Mouse (Mus musculus) heart, embryonic 14.5 days (tissue): ENCODE data around the gene Rasal2. TPM values are rescaled to one million over a fixed set of nuclear protein-coding genes. Genes with fewer than 3 reads are reported as not detected.

Source experiments
- ATAC-seq: fragments of 200-750 bp; cut with Nextera tagmentation; 2 replicates; pipeline ENCODE4 v1.8.0; 2017; ENCODE audit warnings: low read depth, moderate TSS enrichment; ENCODE audit not compliant: insufficient number of reproducible peaks, insufficient read depth, low FRiP score
- H3K27ac ChIP-seq, 2 experiments: fragments of 200-500 bp in 1 of 2; fragments of 300-500 bp in 1 of 2; sonication (generic) in 1 of 2; replicated peaks in 1 of 2; 2 replicates each; pipeline ENCODE4 v1.5.1; 2012 to 2014; ENCODE audit warnings: low read depth in 2 of 2, low read length in 2 of 2, control low read depth in 1 of 2, mild to moderate bottlenecking in 1 of 2, mixed read lengths in 1 of 2; ENCODE audit not compliant: control insufficient read depth in 1 of 2, insufficient read depth in 1 of 2
- H3K27me3 ChIP-seq: fragments of 300-500 bp; sonication (generic); 2 replicates; pipeline ENCODE4 v1.6.1; 2014; ENCODE audit warnings: mild to moderate bottlenecking, low read length, control low read depth; ENCODE audit not compliant: control insufficient read depth, insufficient read depth
- H3K36me3 ChIP-seq: fragments of 300-500 bp; sonication (generic); 2 replicates; pipeline ENCODE4 v1.6.1; 2014; ENCODE audit warnings: mild to moderate bottlenecking, control low read depth, low read length, mixed read lengths; ENCODE audit not compliant: control insufficient read depth, insufficient read depth
- H3K4me1 ChIP-seq, 2 experiments: fragments of 200-500 bp in 1 of 2; fragments of 300-500 bp in 1 of 2; sonication (generic) in 1 of 2; 2 replicates each; pipeline ENCODE4 v1.6.1; 2012 to 2014; ENCODE audit warnings: low read length in 2 of 2, control low read depth in 1 of 2, mixed read lengths in 1 of 2; ENCODE audit not compliant: control insufficient read depth in 2 of 2, insufficient read depth in 2 of 2
- H3K4me2 ChIP-seq: fragments of 300-500 bp; sonication (generic); 2 replicates; pipeline ENCODE4 v1.6.1; 2014; ENCODE audit warnings: mild to moderate bottlenecking, low read length
- H3K4me3 ChIP-seq, 2 experiments: fragments of 200-500 bp in 1 of 2; fragments of 300-500 bp in 1 of 2; sonication (generic) in 1 of 2; 2 replicates each; pipeline ENCODE4 v1.5.1; 2012 to 2014; ENCODE audit warnings: low read length in 2 of 2, mild to moderate bottlenecking in 2 of 2, control low read depth in 1 of 2, low read depth in 1 of 2, moderate library complexity in 1 of 2; ENCODE audit not compliant: control insufficient read depth in 1 of 2, insufficient read depth in 1 of 2
- H3K9ac ChIP-seq: fragments of 300-500 bp; sonication (generic); 2 replicates; pipeline ENCODE4 v1.6.1; 2014; ENCODE audit warnings: mild to moderate bottlenecking, low read length
- H3K9me3 ChIP-seq: fragments of 300-500 bp; sonication (generic); 2 replicates; pipeline ENCODE4 v1.6.1; 2016; ENCODE audit warnings: low read length, control low read depth; ENCODE audit not compliant: control insufficient read depth
- WGBS: fragments of 180-500 bp; shearing (Covaris S2); extraction: QIAGEN DNeasy Blood & Tissue Kit; methylation state at CpG from one replicate; pipeline ENCODE4 v1.1.7; 2014; 5-methylcytosine and 5-hydroxymethylcytosine counted together
- polyA plus RNA-seq: library from polyadenylated mRNA; unstranded; fragments of >200 nt; fragmentation: Nextera tagmentation; extraction: Ambion mirVana; gene quantifications from 2 replicates; pipeline ENCODE4 v1.2.1, GENCODE M21; 2014

Gene Rasal2
- polyA plus RNA-seq, 1 experiment from 2014 or later = 24.8 TPM

- no peak overlapping the region for H3K27ac ChIP-seq
Measured at GRCm38 (mm10) chr1:157446325-157446724, 33.9 kb upstream of the Rasal2 start.

GRCm38 (mm10) chr1:157445398-157445910 is 33.1 kb upstream of the Rasal2 start:
- 87% methylated on average over 6 of the region's 6 CpGs for WGBS
- peaks cover 36 to 58% of the 10 kb centered on the region in 2 experiments for H3K4me1 ChIP-seq

More at GRCm38 (mm10) chr1:157446325-157446724, 33.9 kb upstream of the Rasal2 start:
- 49% methylated on average over 7 of the region's 7 CpGs for WGBS
- H3K4me3 ChIP-seq = no peak overlapping the region
- H3K4me2 ChIP-seq = no peak overlapping the region
- no peaks in the 10 kb centered on the region for H3K27me3 ChIP-seq
- H3K9me3 ChIP-seq = no peaks in the 10 kb centered on the region
- peaks cover 36 to 59% of the 10 kb centered on the region in 2 experiments for H3K4me1 ChIP-seq
- no peak for ATAC-seq
- H3K36me3 ChIP-seq = no peaks in the 10 kb centered on the region
- H3K9ac ChIP-seq = no peak overlapping the region

GRCm38 (mm10) chr1:157444632-157445300 is 32.4 kb upstream of the Rasal2 start:
- H3K36me3 ChIP-seq = no peaks in the 10 kb centered on the region
- peak overlapping the region; percentile 96 to 98 for H3K27ac ChIP-seq
- 66% methylated on average over 13 of the region's 13 CpGs for WGBS
- no peaks in the 10 kb centered on the region for H3K9me3 ChIP-seq
- H3K9ac ChIP-seq = peak overlapping the region; percentile 69; the same call in 1 of the 2 replicates
- H3K4me1 ChIP-seq = peaks cover 41 to 61% of the 10 kb centered on the region in 2 experiments
- no peak overlapping the region for H3K4me3 ChIP-seq
- H3K4me2 ChIP-seq = peak overlapping the region; percentile 66; the same call in 1 of the 2 replicates
- no peak for ATAC-seq
- H3K27me3 ChIP-seq = no peaks in the 10 kb centered on the region

More at GRCm38 (mm10) chr1:157445398-157445910, 33.1 kb upstream of the Rasal2 start:
- no peak overlapping the region for H3K4me2 ChIP-seq
- H3K9ac ChIP-seq = no peak overlapping the region
- H3K36me3 ChIP-seq = no peaks in the 10 kb centered on the region
- no peaks in the 10 kb centered on the region for H3K9me3 ChIP-seq
- no peak overlapping the region for H3K27ac ChIP-seq
- no peak for ATAC-seq
- no peaks in the 10 kb centered on the region for H3K27me3 ChIP-seq
- H3K4me3 ChIP-seq = no peak overlapping the region

- Histone ChIP-seq H3K27me3 (no peaks in the 10 kb centered on the region), H3K4me2 (peak overlapping the region; percentile 66), H3K9ac (peak overlapping the region; percentile 69), H3K4me1 (peaks cover 34 to 57% of the 10 kb centered on the region in 2 experiments), H3K36me3 (no peaks in the 10 kb centered on the region), H3K4me3 (peak overlapping the region in 1 of 2 experiments; percentile 14; a peak in 2 of 4 replicates), H3K27ac (peak overlapping the region; percentile 96 to 98), H3K9me3 (no peaks in the 10 kb centered on the region)
- ATAC-seq = peak; percentile 14; the same call in 1 of the 2 replicates
- 8% methylated on average over 19 of the region's 19 CpGs for WGBS
Measured at GRCm38 (mm10) chr1:157443723-157444561, 31.5 kb upstream of the Rasal2 start.

- peaks cover 32 to 51% of the 10 kb centered on the region in 2 experiments for H3K4me1 ChIP-seq
- no peaks in the 10 kb centered on the region for H3K36me3 ChIP-seq
- peak overlapping the region; percentile 69 for H3K9ac ChIP-seq
- 10% methylated on average over 14 of the region's 14 CpGs for WGBS
- ATAC-seq = peak; percentile 67
- H3K9me3 ChIP-seq = no peaks in the 10 kb centered on the region
- peak overlapping the region; percentile 96 to 98 for H3K27ac ChIP-seq
- peak overlapping the region in 1 of 2 experiments; percentile 14; a peak in 2 of 4 replicates for H3K4me3 ChIP-seq
- no peaks in the 10 kb centered on the region for H3K27me3 ChIP-seq
- H3K4me2 ChIP-seq = peak overlapping the region; percentile 66
Measured at GRCm38 (mm10) chr1:157443026-157443722, 30.8 kb upstream of the Rasal2 start.

- Histone ChIP-seq H3K9ac (no peak overlapping the region), H3K4me3 (no peak overlapping the region; a peak in 1 of 4 replicates), H3K36me3 (no peaks in the 10 kb centered on the region), H3K4me1 (peaks cover 30 to 36% of the 10 kb centered on the region in 2 experiments), H3K9me3 (no peaks in the 10 kb centered on the region), H3K4me2 (peak overlapping the region; percentile 46), H3K27me3 (no peaks in the 10 kb centered on the region), H3K27ac (peak overlapping the region; percentile 1 to 48; a peak in 3 of 4 replicates)
- ATAC-seq = no peak
- 11% methylated on average over 14 of the region's 14 CpGs for WGBS
Measured at GRCm38 (mm10) chr1:157439973-157440641, 27.7 kb upstream of the Rasal2 start.
